Mouse (Mus musculus) heart, embryonic 16.5 days (tissue): ENCODE data around the gene Slc22a28. TPM values are rescaled to one million over a fixed set of nuclear protein-coding genes. Genes with fewer than 3 reads are reported as not detected.
"Not testable (repeated sequence)": the region's sequence is repeated elsewhere in the genome, so short reads cannot be mapped to it uniquely, and the experiment has no call there.

Experiments
- ATAC-seq: fragments of 200-750 bp; cut with Nextera tagmentation; replicated peaks from 2 replicates; pipeline ENCODE4 v1.8.0; 2017; ENCODE audit warnings: moderate number of reproducible peaks; ENCODE audit not compliant: insufficient read depth, low FRiP score; ENCODE audit errors: extremely low read depth
- H3K27ac ChIP-seq: fragments of 300-500 bp; sonication (generic); 2 replicates; pipeline ENCODE4 v1.5.1; 2014; ENCODE audit warnings: mild to moderate bottlenecking, low read length, control low read depth, moderate library complexity
- H3K27me3 ChIP-seq: fragments of 300-500 bp; sonication (generic); 2 replicates; pipeline ENCODE4 v1.6.1; 2014; ENCODE audit warnings: low read length, mixed read lengths; ENCODE audit not compliant: control insufficient read depth, insufficient read depth
- H3K36me3 ChIP-seq: fragments of 300-500 bp; sonication (generic); 2 replicates; pipeline ENCODE4 v1.6.1; 2014; ENCODE audit not compliant: control insufficient read depth, insufficient read depth
- H3K4me1 ChIP-seq: fragments of 300-500 bp; sonication (generic); 2 replicates; pipeline ENCODE4 v1.6.1; 2014; ENCODE audit warnings: low read length, mixed read lengths; ENCODE audit not compliant: control insufficient read depth, insufficient read depth
- H3K4me2 ChIP-seq: fragments of 300-500 bp; sonication (generic); 2 replicates; pipeline ENCODE4 v1.6.1; 2014; ENCODE audit warnings: low read depth, mild to moderate bottlenecking, control low read depth, low read length
- H3K4me3 ChIP-seq: fragments of 300-500 bp; sonication (generic); 2 replicates; pipeline ENCODE4 v1.5.1; 2014; ENCODE audit warnings: mild to moderate bottlenecking, control low read depth, low read length
- H3K9ac ChIP-seq: fragments of 300-500 bp; sonication (generic); 2 replicates; pipeline ENCODE4 v1.6.1; 2014; ENCODE audit warnings: low read length, control low read depth
- H3K9me3 ChIP-seq: fragments of 300-500 bp; sonication (generic); replicated peaks from 2 replicates; pipeline ENCODE4 v1.6.1; 2016; ENCODE audit warnings: low read length; ENCODE audit not compliant: control insufficient read depth
- WGBS: fragments of 180-500 bp; shearing (Covaris S2); extraction: QIAGEN DNeasy Blood & Tissue Kit; methylation state at CpG from one replicate; pipeline ENCODE4 v1.1.7; 2014; 5-methylcytosine and 5-hydroxymethylcytosine counted together
- polyA plus RNA-seq: library from polyadenylated mRNA; unstranded; fragments of >200 nt; fragmentation: Nextera tagmentation; extraction: Ambion mirVana; gene quantifications from 2 replicates; pipeline ENCODE4 v1.2.1, GENCODE M21; 2015

The Slc22a28 gene
- polyA plus RNA-seq, result not detected in 2 replicates

- not testable (repeated sequence) for H3K4me2 ChIP-seq, H3K9me3 ChIP-seq, H3K27ac ChIP-seq, H3K27me3 ChIP-seq, ATAC-seq, H3K4me3 ChIP-seq, H3K4me1 ChIP-seq, H3K9ac ChIP-seq, H3K36me3 ChIP-seq
- 81% methylated on average over 2 of the region's 3 CpGs for WGBS
Measured at GRCm38 (mm10) chr19:8131881-8132280, at the start of gene Slc22a28. TSS of gene Slc22a28 (minus strand) at chr19:8131982.

- WGBS, result 47% methylated on average over 2 of the region's 2 CpGs
Measured at GRCm38 (mm10) chr19:8148787-8149523, 17.2 kb upstream of the Slc22a28 start.

GRCm38 (mm10) chr19:8142716-8143115 is 10.9 kb upstream of the Slc22a28 start:
- H3K9me3 ChIP-seq, H3K4me1 ChIP-seq, H3K9ac ChIP-seq, H3K4me2 ChIP-seq, ATAC-seq, H3K27me3 ChIP-seq, H3K36me3 ChIP-seq, H3K27ac ChIP-seq, H3K4me3 ChIP-seq: not testable (repeated sequence)
- WGBS, result 82% methylated on average over 2 of the region's 2 CpGs

More at GRCm38 (mm10) chr19:8148787-8149523, 17.2 kb upstream of the Slc22a28 start:
- Histone ChIP-seq H3K9ac (no peak overlapping the region), H3K4me1 (no peaks in the 10 kb centered on the region), H3K27me3 (no peaks in the 10 kb centered on the region), H3K4me3 (no peak overlapping the region), H3K4me2 (no peak overlapping the region), H3K9me3 (no peaks in the 10 kb centered on the region; the same call in 1 of the 2 replicates), H3K36me3 (no peaks in the 10 kb centered on the region), H3K27ac (no peak overlapping the region)
- ATAC-seq, result no peak

DNA sequence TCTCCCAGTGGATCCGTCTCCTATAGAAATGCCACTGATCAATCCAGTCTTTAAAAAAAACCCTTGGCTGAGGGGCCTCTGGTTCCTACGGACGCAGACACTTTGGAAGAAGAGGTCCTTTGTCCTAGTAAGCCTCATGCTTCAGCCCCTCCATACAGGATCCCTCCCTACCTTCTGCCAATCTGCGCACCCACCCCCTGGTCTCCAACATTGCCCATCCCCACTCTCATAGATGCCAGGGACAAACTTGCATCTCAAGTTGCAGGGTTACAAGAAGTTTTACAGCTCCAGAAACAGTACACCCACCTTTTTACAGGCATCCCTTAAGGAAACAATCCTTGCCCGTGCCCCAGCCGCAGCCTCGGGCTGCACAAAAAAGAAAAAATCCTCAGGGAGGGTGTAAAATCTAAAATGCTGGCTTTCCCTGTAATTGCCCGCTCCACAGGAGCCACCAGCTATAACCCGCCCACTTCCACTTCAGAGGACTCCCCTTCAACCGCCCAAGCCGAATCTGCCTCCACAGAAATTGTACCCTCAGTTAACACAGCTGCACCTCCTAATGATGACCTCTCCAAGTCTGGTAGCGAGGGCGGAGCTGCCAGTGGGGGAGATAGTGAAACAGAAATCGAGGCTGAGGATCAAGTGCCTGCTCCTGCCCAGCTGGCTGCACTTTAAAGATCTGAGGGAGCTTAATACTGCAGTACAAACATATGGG is 2.5 kb upstream of the Slc22a28 start:
- not testable (repeated sequence) for H3K4me2 ChIP-seq, H3K4me1 ChIP-seq, H3K36me3 ChIP-seq, ATAC-seq, H3K4me3 ChIP-seq, H3K27ac ChIP-seq, H3K9ac ChIP-seq, H3K9me3 ChIP-seq, H3K27me3 ChIP-seq
- WGBS, result 58% methylated on average over 14 of the region's 14 CpGs

GRCm38 (mm10) chr19:8019904-8020349 is 111.9 kb downstream of the Slc22a28 start:
- Histone ChIP-seq H3K9me3 (peaks cover 5% of the 10 kb centered on the region; the same call in 1 of the 2 replicates), H3K36me3 (no peaks in the 10 kb centered on the region), H3K27me3 (no peaks in the 10 kb centered on the region), H3K27ac (no peak overlapping the region), H3K4me2 (peak overlapping the region; percentile 10; the same call in 1 of the 2 replicates), H3K4me1 (no peaks in the 10 kb centered on the region), H3K9ac (no peak overlapping the region), H3K4me3 (peak overlapping the region; percentile 32)
- ATAC-seq, result no peak
- 75% methylated on average over 13 of the region's 13 CpGs for WGBS

DNA sequence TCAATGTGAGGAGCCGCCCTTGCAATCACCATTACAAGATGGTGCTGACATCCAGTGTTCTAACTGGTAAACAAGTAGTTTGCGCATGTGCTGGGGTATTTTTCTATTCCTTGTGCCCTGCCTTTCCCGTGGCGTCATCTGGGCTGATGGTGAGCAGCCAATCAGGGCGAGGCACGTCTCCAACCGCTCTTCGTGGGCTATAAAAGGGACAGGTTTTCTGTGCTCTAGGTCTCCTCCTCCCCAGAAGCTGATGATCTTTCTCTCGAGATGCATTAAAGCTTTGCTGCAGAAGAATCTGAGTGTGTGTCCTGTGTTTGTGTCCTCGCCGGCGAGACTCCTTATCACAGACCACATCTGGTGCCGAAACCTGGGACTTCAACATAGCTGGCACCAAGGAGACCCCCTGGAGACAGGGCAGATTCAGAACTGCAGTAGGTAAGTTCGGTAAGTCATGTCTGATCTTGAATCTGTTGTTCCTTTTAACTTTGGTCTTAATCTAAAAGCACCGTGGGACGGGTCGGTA is 112.4 kb downstream of the Slc22a28 start:
- not testable (repeated sequence) for H3K4me2 ChIP-seq, H3K9me3 ChIP-seq, H3K9ac ChIP-seq, H3K27ac ChIP-seq, H3K36me3 ChIP-seq, H3K4me1 ChIP-seq, ATAC-seq, H3K27me3 ChIP-seq
- WGBS, result 76% methylated on average over 17 of the region's 17 CpGs
- peak overlapping the region; percentile 32; the same call in 1 of the 2 replicates for H3K4me3 ChIP-seq

DNA sequence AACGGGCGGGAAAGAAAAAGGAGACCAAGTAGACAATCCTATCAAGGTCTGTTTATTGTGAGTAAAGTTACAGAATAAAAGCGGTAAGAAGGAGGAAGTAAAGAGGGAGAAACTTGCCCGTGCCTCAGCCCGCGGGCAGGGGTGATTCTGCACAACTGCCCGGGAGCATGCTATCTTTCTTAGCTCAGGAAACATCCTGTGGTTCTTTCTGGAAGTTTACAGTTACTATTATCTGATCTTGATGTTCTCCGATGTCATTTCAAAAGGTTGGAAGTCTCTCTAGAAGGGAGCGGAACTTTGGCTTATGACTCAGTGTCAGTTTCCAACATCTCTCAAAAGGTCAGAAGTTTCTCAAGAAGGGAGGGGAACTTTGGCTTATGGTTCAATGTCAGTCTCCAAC is 113.2 kb downstream of the Slc22a28 start:
- WGBS, result 82% methylated on average over 9 of the region's 9 CpGs
- not testable (repeated sequence) for H3K27me3 ChIP-seq, H3K4me2 ChIP-seq, H3K36me3 ChIP-seq, H3K9me3 ChIP-seq, H3K9ac ChIP-seq, H3K27ac ChIP-seq, ATAC-seq, H3K4me3 ChIP-seq, H3K4me1 ChIP-seq
